Mouse (Mus musculus) leukemia stem cell, adult 10-12 weeks (primary cell): ENCODE data around the gene Panx2. TPM values are rescaled to one million over a fixed set of nuclear protein-coding genes. Genes with fewer than 3 reads are reported as not detected.

Source experiments
- polyA plus RNA-seq: library from polyadenylated mRNA; stranded (reverse); fragments of >175 nt; gene quantifications from 2 replicates; pipeline ENCODE4 v1.2.3, GENCODE M21; 2012; ENCODE audit warnings: low replicate concordance

Panx2 gene
- polyA plus RNA-seq = not detected in 2 replicates

DNA sequence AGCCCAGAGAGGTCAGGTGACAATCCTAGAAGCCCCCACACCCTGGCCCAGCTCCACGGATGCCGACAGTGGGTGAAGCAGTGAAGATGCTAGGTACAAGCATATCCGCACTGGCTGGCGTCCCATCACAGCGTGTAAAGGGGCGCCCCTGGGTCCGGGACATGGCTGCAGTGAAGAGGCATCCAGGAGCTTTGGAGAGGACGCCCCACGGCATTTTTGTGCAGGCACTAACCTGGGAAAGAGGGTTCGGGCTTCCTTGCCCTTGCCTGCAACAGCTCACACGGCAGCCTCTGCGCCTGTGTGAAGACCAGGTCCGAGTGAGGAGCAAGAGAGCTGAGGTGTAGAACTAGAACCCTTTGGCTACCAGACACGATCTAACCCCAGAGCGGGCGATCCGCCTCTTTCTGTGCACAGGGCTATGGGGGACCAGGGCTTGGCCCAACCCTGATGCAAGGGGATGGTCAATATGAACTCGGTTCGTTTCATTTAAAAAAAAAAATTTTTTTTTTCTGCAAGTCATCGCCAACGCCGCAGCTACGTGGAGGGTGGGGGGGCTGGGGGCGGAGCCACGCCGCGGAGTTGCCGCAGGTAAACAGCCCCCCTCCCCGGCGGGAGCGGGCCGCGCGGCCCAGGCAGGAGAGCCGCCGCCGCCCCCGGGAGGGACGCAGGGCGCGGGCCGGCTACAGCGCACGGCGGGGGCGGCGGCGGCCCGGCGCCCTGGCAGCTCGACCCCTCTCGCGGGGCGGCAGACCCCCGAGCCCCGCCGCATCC lies at the start of gene Panx2:
Gene Panx2, plus strand, starts transcription at position 574 of the 771 bp plus-strand sequence.

DNA sequence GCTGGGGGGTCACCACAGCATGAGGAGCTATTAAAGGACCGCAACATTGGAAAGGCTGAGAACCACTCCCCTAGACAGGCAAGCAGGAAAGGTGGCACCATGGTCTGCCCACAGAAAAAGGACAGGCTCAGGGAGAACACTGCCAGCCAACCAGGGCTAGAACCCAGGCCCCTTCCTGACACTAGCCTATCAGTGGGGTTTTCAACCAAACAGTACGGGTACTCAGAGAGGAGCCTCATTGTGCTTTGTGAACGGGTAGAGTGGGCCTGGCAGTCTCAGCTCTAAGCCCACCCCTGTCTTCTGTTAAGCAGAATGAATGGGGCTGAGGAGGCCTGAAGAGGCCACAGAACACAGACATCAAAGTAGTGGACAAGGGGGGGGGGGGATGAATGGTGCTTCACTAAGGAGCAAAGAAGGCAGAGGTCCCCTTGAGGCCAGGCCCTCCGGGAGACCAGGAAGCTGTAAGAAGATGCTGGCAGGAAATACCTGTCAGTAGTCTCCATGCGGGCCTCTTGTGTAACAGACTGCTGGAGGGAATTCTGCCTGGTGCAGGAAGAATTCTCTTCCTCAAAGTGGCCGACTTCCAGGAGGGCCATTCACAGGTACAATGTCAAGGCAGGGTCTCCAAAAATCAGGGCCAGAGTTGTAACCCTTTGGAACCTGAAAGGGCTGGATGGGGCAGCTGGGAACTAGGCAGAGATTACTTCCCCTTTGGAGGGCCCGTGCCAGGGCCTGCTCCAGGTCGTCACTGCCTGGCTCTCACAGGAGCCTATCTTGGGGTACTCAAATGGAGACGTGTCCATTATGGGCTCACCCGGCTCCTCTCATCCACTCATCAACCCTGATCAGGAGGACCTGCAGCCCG lies 15.3 kb downstream of the Panx2 start, which contains the start of gene Trabd:
Gene Trabd, plus strand, starts transcription at position 512 of the 865 bp plus-strand sequence.

DNA sequence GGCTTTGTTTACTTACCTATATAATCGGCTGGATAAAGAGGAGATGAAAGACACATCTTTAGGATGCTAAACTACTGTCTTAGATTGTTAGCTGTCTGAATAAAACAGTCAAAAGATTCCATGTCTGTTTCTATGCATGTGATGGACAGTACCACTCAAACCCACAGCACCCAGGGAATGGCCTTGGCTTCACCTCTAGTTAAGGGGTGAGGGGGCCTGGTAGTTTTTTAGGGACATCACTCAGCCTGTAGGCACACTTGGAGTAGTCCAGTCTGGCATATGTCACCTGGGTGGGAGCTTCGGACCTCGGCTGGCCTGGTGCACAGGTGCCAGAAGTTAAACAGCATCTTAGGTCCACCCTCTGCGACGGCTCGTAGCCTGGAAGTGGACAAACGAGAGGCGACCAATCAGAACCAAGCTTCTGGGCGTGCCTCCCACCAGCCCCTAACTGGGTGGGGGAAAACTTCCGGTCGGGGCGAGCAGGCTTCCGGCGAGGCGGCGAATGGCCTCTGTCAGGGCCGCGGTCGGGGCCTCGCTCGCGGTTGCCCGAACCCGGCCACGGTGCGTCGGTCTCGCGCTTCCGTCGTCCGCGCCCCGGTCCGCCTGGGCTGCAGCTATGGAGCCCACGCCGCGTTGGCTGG lies 29.2 kb downstream of the Panx2 start, which contains the start of gene Selenoo:
Gene Selenoo, plus strand, starts transcription at position 478 of the 641 bp plus-strand sequence.

DNA sequence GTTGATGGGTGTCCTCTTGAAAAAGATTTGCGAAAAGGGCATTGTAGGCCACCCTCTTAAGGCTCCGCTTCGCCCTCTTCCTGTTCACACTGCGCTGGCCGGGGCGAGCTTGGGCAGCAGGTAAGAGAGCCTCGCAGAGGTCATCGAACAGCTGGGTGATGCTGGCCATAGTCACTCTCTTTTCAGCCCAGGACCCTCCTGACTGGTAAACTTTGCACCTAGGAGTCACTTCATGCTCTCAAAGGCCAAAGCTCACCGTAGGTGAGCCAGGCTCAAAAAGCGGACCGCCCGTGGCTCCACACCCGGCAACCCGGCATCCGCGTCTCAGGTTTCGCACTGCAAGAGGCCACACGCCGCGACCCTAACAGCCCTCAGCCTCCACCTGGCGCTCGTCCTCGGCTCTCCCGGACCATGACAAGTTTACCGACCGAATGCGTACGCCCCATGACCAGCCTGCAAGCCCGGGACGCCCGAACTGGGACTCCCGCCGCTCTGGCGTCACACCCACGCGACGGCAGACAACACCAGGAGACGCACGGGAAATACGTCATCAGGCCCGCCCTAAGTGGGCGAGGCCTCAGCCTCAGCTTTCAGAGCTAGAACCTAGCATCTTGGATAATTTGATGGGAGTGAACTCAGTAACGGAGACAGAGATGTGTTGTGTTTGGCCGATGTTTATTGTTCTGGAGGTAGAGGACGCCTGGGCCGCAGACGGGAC lies 63.3 kb downstream of the Panx2 start, which contains the start of gene Tubgcp6:
Gene Tubgcp6, minus strand, starts transcription at position 464 of the 718 bp plus-strand sequence.

Other genes starting within 250 kb of the Panx2 start
- 1.8 and 9.0 TPM in 2 replicates for gene Alg12, start 240.4 kb upstream of the Panx2 start, polyA plus RNA-seq
- gene Creld2, start 240.1 kb upstream of the Panx2 start, polyA plus RNA-seq = 30.3 and 61.6 TPM in 2 replicates
- gene Pim3, start 197.5 kb upstream of the Panx2 start, polyA plus RNA-seq = 27.3 and 27.5 TPM in 2 replicates
- not detected in 2 replicates for gene Ttll8, start 105.3 kb upstream of the Panx2 start, polyA plus RNA-seq
- gene Mlc1, start 80.7 kb upstream of the Panx2 start, polyA plus RNA-seq = not detected in 2 replicates
- not detected in 2 replicates for gene Mov10l1, start 76.8 kb upstream of the Panx2 start, polyA plus RNA-seq
- 62.8 and 117 TPM in 2 replicates for gene Trabd, start 15.4 kb downstream of the Panx2 start, polyA plus RNA-seq
- gene Selenoo, start 29.4 kb downstream of the Panx2 start, polyA plus RNA-seq = 7.3 and 9.5 TPM in 2 replicates
- 82.7 and 89.7 TPM in 2 replicates for gene Tubgcp6, start 63.4 kb downstream of the Panx2 start, polyA plus RNA-seq
- gene Hdac10, start 69.0 kb downstream of the Panx2 start, polyA plus RNA-seq = 2.0 and 15.1 TPM in 2 replicates
- 0.58 and 3.5 TPM in 2 replicates for gene Mapk12, start 81.0 kb downstream of the Panx2 start, polyA plus RNA-seq
- gene Mapk11, start 89.9 kb downstream of the Panx2 start, polyA plus RNA-seq = 0.88 and 3.9 TPM in 2 replicates
- gene Plxnb2, start 121.1 kb downstream of the Panx2 start, polyA plus RNA-seq = 57.1 and 82.4 TPM in 2 replicates
- 18.1 and 27.5 TPM in 2 replicates for gene Dennd6b, start 136.8 kb downstream of the Panx2 start, polyA plus RNA-seq
- gene Ppp6r2, start 151.8 kb downstream of the Panx2 start, polyA plus RNA-seq = 171 and 186 TPM in 2 replicates